Mouse (Mus musculus) C2C12 (cell line): ENCODE measurements around the gene Rtn2.

Experiments used
- CTCF ChIP-seq: IDR thresholded peaks from one replicate; pipeline ENCODE4 v1.5.1; 2011; ENCODE audit not compliant: control insufficient read depth, insufficient read depth, insufficient read length
- MAX ChIP-seq: IDR thresholded peaks from one replicate; pipeline ENCODE4 v1.6.1; 2011; ENCODE audit warnings: mild to moderate bottlenecking, control low read depth
- MYOG ChIP-seq: IDR thresholded peaks from one replicate; pipeline ENCODE4 v1.6.1; 2011; ENCODE audit not compliant: control insufficient read depth, insufficient read length; ENCODE audit errors: extremely low read depth
- USF1 ChIP-seq: IDR thresholded peaks from one replicate; pipeline ENCODE4 v1.6.1; 2011; ENCODE audit warnings: low read depth, mild to moderate bottlenecking, control low read depth, moderate library complexity

DNA sequence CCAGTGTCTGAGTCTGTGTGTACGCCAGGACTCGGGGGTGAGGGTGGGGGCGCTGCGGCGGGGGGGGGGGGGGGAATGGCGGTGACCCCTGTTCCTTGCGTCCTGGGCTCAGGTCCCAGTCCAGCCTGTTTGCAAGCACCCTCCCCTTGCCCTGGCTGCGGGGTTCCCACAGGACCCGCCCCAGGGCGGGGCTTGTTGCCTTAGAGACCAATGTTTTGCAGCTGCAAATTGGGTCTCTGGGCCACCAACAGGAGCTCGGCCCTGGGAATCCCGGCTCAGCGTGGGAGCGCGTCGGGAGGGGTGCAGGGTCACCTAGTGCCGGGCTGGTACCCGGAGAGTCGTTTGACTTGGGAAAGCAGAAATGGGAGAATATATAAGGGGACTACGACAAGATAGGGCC, 43.9 kb downstream of the Rtn2 start:
- TF ChIP-seq CTCF (no peak), USF1 (no peak), MYOG (no peak), MAX (no peak)
